Mouse (Mus musculus): Measurements from ENCODE around the gene Epb41. TPM values are rescaled to one million over a fixed set of nuclear protein-coding genes. Genes with fewer than 3 reads are reported as not detected.
A peak's percentile ranks its signal among the peaks of the same experiment; 100 is the strongest.

Gene Epb41
- total RNA-seq (2021) = 100 to 1,000 TPM in 1 of 2 experiments, 10 to 100 TPM in 1; 86.0 to 131 TPM

DNA sequence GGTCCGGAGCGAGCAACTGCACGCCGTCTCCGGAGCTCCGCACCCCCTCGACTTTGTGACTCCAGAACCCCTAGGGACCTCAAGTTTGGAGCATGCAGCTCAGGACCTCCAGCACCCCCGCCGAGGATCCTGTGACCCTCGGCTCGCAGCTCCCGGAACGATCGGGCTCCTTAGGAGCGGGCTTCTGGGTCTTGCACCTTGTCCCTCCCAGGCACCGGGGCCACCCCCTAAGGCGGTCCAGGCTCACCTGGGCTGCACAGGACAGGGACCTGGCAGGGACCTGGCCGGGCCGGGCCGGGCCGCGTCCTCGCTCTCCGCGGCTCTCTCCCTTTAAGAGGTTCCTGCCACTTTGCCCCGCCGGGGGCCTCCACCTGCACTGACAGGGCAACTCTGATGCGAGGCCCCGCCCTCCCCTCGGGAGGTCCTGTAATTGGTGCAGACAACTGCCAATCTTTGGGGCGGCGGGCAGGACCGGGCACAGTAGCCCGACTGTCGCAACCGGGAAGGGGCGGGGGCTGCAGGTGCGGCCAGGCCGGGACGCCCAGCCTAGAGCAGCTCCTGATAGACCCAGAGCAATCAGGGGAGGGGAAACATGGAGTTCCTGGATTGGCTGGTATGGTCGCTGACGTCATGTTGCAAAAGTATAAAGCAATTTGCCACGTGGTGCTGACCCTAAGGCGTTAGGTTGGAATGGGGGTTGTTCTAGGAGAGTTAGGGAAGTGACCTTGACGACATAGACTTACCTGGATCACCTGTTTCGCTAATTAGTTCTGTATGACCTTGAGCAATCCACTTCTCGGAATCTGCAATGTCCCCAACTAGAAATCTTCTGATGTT is at the start of gene Epb41:
Epb41 (minus strand) TSS at position 389 of the 837 bp plus-strand sequence.
- peak; percentile 98 to 99 for DNase-seq
- intact Hi-C loops (cut with DNase I) = loop anchor here (2.0 to 5.0 kb wide), 2 partner anchors 36 to 158 kb away; no protein-coding TSS in a partner anchor

DNA sequence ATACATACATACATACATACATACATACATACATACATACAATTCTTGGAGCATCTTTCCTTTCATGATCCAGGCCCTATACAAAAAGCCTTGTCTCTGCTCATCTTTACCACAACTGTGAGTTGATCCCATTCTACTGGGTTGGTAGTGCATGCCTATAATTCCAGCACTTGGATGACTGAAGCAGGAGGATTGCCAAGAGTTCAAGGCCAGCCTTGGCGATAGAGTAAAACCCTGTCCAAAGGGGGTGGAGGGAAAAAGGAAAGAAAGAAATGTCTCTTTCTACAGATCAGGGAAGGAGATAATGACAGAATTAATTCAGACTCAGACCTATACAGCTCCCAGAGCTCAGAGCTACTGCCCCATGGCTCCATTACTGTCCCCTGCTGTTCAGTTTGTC is 48.0 kb upstream of the Epb41 start:
- intact Hi-C loops (cut with DNase I) = no loop called here
- no peak for DNase-seq

DNA sequence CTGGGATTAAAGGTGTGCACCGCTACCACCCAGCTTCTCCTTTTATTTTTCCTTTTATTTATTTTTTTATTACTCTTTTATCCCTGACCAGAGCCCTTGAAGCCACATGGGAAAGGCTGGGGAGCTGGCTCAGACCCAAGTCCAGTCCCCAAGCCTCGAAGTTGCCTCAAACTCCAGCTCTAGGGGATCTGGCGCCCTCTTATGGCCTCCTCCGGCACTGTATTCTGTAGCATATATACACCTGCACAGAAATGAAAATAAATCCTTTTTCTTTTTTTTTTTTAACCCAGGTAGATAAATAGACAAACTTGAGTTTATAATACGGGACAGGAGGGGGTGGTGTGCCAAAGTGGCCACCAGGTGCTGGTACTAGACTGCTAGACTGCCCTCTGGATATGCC is 46.6 kb upstream of the Epb41 start:
- no peak for DNase-seq

DNA sequence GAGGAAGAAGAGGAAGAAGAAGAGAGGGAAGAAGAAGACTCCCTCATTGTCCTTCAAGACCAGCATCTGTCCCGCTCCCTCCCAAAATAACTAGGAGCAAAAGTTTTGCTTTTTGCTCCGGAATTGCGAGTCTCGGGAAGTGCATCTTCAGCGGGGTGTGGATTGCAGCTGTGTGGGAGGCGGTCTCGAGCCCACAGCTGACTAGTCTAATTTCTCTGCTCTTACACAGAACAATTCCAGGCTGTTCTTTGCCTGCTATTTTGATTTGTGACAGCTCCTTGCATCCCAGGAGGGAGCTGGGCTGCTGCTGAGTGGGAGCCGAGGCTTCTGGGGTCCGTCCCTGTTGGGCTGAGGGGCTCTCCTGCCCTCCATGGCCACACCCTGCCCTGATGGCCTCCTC is 44.4 kb upstream of the Epb41 start:
- intact Hi-C loops (cut with DNase I) = no loop called here
- no peak for DNase-seq

More for the DNA sequence above, 46.6 kb upstream of the Epb41 start:
- intact Hi-C loops (cut with DNase I) = no loop called here

DNA sequence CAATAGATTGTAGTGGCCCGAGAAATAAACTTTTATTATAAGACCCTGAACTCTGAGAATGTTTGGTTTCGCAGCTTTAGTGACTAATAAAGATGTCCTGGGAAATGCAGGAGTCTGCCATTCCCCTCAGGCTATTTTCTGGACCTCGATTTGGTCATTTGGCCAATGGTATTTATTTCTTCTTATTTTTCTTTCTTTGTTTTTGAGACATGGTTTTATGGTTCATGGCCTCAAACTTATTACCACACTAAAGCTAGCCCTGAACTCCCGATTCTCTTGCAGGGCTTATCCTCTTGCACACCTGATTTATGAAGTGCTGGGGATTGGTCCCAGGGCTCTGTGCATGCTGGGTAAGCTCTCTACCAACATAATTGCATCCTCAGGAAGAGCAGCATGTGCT is 41.2 kb upstream of the Epb41 start:
- DNase-seq = no peak
- intact Hi-C loops (cut with DNase I) = no loop called here

DNA sequence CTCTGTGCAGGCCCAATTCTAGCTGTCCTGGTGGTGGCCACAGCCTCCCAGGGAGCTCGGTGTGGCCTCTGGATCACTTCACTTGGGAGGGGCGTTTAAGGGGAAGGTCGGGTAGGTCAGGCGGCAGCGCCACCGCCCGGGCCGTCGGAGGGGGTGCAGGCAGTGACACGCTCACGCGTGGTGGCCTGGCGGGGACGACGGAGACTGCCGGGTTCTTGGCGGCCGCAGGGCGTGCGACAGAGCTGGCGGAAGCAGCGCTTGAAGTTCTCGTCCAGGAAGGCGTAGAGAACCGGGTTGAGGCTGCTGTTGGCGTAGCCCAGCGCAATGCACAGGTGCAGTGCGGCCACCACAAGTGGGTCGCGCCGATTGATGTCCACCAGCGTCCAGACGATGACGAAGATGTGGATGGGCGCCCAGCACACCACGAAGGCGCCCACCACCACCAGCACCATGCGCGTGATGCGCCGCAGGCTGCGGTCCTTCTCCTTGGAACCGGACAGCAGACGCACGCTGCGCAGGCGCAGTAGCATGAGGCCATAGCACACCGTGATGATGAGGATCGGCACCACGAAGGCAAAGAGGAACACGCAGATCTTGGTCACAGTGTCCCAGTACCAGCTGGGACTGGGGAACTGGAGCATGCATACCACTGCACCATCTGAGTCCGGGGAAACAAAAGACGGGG is 38.4 kb upstream of the Epb41 start:
- intact Hi-C loops (cut with DNase I) = no loop called here
- peak in 1 of 2 experiments; percentile 20 for DNase-seq

DNA sequence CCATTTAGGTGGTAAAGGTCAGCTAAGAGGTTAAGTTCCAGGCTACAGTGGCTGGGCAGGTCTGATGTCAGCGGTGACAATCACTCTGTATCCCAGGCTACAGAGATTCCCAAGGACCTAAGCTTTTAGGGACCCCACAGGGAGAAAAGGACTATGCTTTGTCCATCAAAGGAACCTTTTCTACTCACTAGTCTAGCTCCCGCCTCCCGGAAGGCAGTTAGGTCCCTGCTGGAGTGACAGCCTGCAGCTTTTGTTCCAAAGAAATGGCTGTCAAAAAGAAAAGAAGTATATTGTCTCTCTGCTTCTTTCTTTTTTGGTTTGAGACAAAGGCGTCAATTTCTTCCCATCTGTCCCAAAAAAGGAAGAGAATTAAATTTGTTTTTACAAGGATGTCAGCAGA is 36.1 kb upstream of the Epb41 start:
- DNase-seq = no peak
- intact Hi-C loops (cut with DNase I) = no loop called here

DNA sequence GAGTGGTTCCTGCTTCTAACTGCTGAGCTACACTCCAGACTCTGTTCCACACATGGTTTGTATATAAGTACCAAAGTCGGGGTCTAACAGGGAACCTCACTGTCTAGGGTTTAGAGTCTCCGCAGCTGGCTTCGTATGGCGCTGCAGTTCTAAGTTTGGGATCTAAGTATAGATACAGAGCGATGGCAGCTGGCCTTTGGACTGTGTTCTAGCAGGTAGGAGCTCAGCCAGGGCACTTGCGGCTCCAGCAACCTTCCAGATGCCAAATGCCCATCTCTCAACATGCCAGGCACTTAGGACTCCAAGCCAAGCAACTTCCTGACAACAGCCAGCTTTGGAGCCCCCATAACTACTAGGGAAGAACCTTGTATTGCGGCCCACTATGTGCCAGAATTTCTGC is 33.1 kb upstream of the Epb41 start:
- intact Hi-C loops (cut with DNase I) = no loop called here
- no peak for DNase-seq

DNA sequence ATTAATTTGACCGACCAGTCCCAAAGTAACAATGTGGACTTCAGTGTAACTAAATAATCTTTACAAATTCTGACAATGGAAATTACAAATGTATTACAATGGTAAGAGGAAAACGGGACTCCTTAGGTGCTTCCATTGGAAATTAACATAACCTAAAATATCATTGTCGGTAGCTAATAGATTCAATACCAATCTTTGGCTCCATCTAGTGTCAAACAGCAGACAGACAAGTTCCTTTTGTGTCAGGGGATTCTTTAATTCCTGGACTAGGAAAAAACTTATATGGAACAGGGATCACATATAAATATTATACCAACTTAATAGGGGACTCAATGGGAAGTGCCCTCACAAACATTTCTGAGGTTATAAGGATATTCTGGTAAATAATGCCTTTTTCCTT is 26.0 kb upstream of the Epb41 start:
- intact Hi-C loops (cut with DNase I) = no loop called here
- DNase-seq = no peak

DNA sequence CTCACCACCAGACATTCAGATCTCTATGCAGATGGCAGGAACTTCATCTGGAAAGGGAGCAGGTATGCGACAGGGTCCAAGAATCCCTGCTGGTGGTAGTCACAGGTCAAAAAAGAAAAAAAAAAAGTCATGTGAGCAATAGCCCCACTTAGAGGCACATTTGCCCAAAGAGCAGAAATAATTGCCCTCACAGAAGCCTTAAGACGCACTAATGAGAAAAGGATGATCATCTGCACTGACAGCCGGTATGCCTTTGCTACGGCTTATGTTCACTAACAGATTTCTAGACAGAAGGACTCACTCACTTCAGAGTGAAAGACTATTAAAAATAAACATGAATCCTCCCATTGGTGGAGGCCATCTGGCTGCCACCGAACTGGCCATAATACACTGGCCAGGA is 24.4 kb upstream of the Epb41 start:
- DNase-seq = no peak
- intact Hi-C loops (cut with DNase I) = no loop called here

DNA sequence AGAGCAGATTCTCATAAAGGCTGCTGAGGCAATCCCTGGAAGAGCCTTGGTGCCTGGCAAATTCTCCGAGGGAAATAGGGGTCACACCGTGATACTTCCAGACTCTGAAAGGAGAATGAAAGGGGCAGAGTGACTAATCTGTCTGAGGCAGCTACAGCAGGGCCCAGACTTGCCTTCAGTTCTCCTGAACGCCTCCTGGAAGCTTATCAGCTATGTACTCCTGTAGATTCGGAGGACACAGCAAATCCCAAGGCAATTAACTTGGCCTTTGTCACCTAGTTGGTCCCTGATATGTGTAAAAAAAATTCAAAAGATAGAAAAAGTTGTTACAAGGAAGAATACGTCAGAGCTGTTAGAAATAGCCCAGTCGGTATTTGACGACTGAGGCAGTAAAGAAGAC is 19.9 kb upstream of the Epb41 start:
- no peak for DNase-seq
- intact Hi-C loops (cut with DNase I) = no loop called here

DNA sequence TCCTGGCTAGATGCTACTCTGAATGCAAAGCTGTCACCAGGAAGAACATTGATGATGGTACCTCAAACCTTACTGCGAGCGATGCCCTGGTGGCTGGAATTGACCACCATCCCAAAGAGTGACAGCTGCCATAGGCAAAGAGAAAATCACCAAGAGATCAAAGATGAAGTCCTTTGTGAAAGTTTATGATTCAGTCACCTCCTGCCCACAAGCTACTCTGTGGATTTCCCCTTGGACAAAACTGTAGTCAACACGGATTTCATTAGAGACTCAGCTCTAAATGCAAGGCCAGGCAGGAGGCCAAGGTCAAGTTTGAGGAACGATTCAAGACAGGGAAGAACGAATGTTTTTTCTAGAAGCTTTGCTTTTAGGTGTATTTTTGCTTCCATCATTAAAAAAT is 18.8 kb upstream of the Epb41 start:
- intact Hi-C loops (cut with DNase I) = no loop called here
- no peak for DNase-seq

DNA sequence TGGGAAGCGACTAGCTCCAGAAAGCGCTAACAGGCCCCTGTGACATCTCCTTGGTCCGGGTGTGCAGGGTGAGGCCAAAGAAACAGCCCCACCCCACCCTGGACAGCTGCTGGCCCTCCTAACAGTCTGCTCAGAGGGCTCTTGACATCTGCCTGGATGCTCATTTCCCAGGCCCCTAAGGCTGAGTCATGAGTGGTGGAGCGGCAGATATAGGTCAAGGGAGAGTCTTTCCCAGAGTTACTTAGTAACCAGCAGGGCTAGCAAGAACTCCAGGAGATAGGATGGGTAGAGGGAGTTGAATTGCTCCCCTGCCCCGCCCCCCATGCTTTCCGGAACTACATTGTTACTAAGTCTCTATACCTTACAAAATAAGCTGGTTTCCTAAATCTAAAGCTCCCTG is 18.0 kb upstream of the Epb41 start:
- intact Hi-C loops (cut with DNase I) = no loop called here
- peak; percentile 17 to 24 for DNase-seq

DNA sequence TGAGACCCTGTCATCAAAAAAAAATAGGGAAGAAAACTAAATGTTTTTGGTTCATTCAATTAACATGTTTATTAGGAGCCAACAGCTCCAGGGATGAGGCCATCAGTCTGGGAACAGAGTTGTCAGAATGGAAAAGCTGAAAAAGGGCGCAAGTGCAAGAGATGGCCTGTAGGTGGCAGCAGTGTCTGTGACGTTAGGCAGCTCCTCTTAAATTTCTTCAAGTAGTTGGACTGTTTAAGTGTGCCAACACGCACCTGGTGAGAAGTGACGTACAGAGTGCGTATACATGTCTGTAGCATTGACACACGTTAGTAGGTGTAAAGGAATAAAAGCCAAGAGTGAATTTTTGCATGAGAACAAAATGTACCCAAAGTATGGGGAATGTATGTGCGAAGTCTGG is 13.8 kb upstream of the Epb41 start:
- peak; percentile 60 to 82 for DNase-seq
- intact Hi-C loops (cut with DNase I) = loop anchor here (1.0 to 5.0 kb wide), 2 partner anchors 89 to 258 kb away; no protein-coding TSS in a partner anchor

DNA sequence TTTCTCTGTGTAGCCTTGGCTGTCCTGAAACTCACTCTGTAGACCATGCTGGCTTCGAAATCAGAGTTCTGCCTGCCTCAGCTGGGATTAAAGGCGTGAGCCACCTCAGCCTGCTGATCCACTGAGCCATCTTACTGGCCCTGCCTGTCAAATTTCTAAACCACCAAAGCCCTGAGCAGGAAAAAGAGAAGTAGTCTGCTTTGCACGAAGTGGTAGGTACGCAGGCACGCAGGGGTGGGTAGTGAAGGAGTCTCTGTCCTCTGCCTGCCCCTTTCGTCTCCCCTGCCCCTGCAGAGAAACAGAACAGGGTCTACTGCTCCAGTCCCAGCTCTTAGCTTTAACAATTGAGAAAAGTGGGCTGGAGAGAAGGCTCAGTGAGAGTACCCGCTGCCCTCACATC is 10.0 kb upstream of the Epb41 start:
- no peak for DNase-seq
- intact Hi-C loops (cut with DNase I) = loop anchor here (5.0 kb wide), 1 partner anchor 262 kb away; no protein-coding TSS in a partner anchor

DNA sequence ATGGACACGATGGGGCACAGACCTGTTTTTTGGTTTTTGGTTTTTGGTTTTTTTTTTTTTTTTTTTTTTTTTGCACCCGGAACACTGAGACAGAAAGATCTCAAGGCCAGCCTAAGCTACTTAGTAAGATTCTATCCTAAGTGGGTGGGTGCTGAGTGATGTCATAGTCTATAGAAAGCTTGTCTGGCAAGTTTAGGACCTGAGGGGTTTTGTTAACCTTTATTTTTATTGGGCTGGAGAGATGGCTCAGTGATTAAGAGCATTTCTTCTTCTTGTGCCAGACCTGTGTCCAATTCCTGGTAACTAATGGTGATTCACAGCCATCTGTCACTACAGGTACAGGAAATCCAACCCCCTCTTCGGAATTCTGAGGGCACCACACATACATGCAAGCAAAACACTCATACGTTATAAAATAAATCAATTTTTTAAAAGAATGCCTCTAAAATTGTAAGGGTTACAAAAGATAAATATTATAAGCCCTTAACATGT is 5.4 kb upstream of the Epb41 start:
- intact Hi-C loops (cut with DNase I) = no loop called here

DNA sequence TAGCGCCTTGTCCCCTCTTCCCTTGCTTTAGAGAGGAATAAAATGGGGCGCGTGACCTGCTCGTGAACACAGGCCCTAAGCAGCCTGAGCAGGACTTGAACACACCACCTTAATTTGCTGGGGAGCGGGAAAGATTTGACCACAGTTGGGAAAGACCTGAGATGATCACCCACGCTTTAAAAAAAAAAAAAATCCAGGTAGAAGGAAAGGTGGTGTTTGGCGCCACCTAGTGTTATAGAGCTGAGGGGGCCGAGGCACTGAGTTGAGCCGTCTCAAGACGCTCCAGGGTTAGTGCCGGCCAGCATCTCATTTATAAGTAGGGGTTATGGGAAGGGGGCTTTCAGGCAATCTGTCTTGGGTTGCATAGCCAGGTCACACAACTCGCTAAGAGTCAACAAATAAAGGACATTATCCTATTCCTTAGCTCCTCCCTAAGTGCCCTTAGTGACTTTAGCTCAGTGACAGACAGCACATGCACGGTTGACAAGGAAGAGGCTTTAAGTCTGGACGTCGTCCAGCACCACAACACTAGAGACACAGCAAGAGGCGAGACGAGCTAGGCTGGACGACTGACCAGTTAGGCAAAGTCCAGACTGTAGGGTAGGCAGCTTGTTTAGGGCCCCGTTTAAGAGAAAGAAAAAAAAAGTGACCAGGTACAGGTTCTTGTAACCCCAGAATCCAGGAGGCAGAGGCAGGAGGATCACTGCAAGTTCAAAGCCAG is 4.6 kb upstream of the Epb41 start:
- intact Hi-C loops (cut with DNase I) = loop anchor here (1.0 to 5.0 kb wide), 3 partner anchors 102 to 219 kb away; no protein-coding TSS in a partner anchor
- peak; percentile 74 to 86 for DNase-seq

More for the DNA sequence above, 5.4 kb upstream of the Epb41 start:
- no peak for DNase-seq

DNA sequence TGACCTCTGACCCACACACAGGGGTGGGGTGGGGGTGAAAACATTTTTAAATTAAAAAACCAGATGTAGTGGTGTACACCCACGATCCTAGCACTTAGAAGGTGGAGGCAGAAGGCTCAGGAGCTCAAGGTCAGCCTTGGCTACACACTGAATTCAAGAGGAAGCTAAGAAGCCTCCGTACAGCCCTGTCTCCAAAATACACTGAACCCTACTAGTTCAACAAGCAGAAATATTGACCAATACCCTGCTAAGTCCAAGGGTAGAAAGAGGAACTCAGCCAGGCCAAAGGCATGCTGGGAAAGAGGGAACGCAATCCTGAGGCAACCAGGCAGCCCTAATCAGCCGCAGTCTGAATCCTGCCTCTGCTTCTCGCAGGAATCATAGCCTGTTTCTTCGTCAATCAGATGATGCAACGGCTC is 3.2 kb upstream of the Epb41 start:
- peak; percentile 31 to 34 for DNase-seq

DNA sequence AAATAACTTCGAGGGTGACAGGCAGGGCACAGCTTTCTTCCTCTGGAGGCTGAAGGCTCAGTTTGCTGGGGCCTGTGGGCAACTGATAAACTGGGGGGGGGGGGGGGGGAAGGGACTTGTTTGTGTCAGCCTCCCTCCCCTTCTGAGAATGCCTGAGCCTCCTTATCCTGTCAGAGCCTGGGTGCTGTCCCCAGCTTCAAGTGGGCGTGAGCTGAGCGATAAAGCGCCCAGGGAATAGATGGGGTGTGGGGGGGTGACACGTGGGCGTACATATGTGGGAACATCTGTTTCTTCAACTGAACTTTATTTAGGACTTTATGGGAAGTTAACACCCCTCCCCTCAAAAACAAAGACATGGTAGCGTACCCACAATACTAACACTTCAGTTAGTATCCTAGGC is 2.3 kb upstream of the Epb41 start:
- peak in 1 of 2 experiments; percentile 26 for DNase-seq
- intact Hi-C loops (cut with DNase I) = loop anchor here (5.0 kb wide), 1 partner anchor 160 kb away; no protein-coding TSS in a partner anchor

More for the DNA sequence above, 3.2 kb upstream of the Epb41 start:
- intact Hi-C loops (cut with DNase I) = loop anchor here (5.0 kb wide), 1 partner anchor 161 kb away; no protein-coding TSS in a partner anchor

All from heart, postnatal 10 days (tissue).